Mouse (Mus musculus): ENCODE data around the gene Numb. TPM values are rescaled to one million over a fixed set of nuclear protein-coding genes. Genes with fewer than 3 reads are reported as not detected.

Numb gene
- polyA plus RNA-seq, 1 experiment from 2014 or later: 14.2 TPM

- H3K4me1 ChIP-seq (ENCODE audit: control insufficient read depth, insufficient read depth, low read length): no peaks in the 10 kb centered on the region
- no peaks in the 10 kb centered on the region for H3K36me3 ChIP-seq (ENCODE audit: control insufficient read depth, insufficient read depth, low read length)
- WGBS: 98% methylated on average over 1 of the region's 1 CpGs
- H3K27me3 ChIP-seq (ENCODE audit: control insufficient read depth, insufficient read depth, low read depth, low read length): no peaks in the 10 kb centered on the region
- no peak overlapping the region for H3K9ac ChIP-seq (ENCODE audit: low read depth, low read length)
- H3K27ac ChIP-seq (ENCODE audit: low read length): no peak overlapping the region
- H3K4me3 ChIP-seq (ENCODE audit: low read depth, low read length): no peak overlapping the region
- no peak for ATAC-seq
- H3K9me3 ChIP-seq (replicated peaks; ENCODE audit: control insufficient read depth, low read length, poor library complexity, severe bottlenecking): no peaks in the 10 kb centered on the region
- H3K4me2 ChIP-seq (ENCODE audit: low read length): no peak overlapping the region
These were observed 73.0 kb downstream of the Numb start for GRCm38 (mm10) chr12:83848595-83849231.

- Histone ChIP-seq H3K4me2 (ENCODE audit: low read length) (no peak overlapping the region), H3K4me3 (ENCODE audit: low read depth, low read length) (no peak overlapping the region), H3K4me1 (ENCODE audit: control insufficient read depth, insufficient read depth, low read length) (no peaks in the 10 kb centered on the region), H3K9me3 (replicated peaks; ENCODE audit: control insufficient read depth, low read length, poor library complexity, severe bottlenecking) (no peaks in the 10 kb centered on the region), H3K27ac (ENCODE audit: low read length) (no peak overlapping the region), H3K36me3 (ENCODE audit: control insufficient read depth, insufficient read depth, low read length) (no peaks in the 10 kb centered on the region), H3K9ac (ENCODE audit: low read depth, low read length) (no peak overlapping the region), H3K27me3 (ENCODE audit: control insufficient read depth, insufficient read depth, low read depth, low read length) (no peaks in the 10 kb centered on the region)
- WGBS: 95% methylated on average over 2 of the region's 2 CpGs
- no peak for ATAC-seq
These were observed 73.9 kb downstream of the Numb start for GRCm38 (mm10) chr12:83847877-83848276.

GRCm38 (mm10) chr12:83842678-83843440, 78.9 kb downstream of the Numb start:
- no peak for ATAC-seq
- 95% methylated on average over 3 of the region's 3 CpGs for WGBS
- no peak overlapping the region for H3K4me2 ChIP-seq (ENCODE audit: low read length)
- no peaks in the 10 kb centered on the region for H3K4me1 ChIP-seq (ENCODE audit: control insufficient read depth, insufficient read depth, low read length)
- H3K36me3 ChIP-seq (ENCODE audit: control insufficient read depth, insufficient read depth, low read length): no peaks in the 10 kb centered on the region; the same call in 1 of the 2 replicates
- no peaks in the 10 kb centered on the region for H3K9me3 ChIP-seq (replicated peaks; ENCODE audit: control insufficient read depth, low read length, poor library complexity, severe bottlenecking)
- no peaks in the 10 kb centered on the region for H3K27me3 ChIP-seq (ENCODE audit: control insufficient read depth, insufficient read depth, low read depth, low read length)
- H3K4me3 ChIP-seq (ENCODE audit: low read depth, low read length): no peak overlapping the region
- H3K27ac ChIP-seq (ENCODE audit: low read length): no peak overlapping the region
- no peak overlapping the region for H3K9ac ChIP-seq (ENCODE audit: low read depth, low read length)

GRCm38 (mm10) chr12:83841409-83842190, 80.1 kb downstream of the Numb start:
- Histone ChIP-seq H3K27me3 (ENCODE audit: control insufficient read depth, insufficient read depth, low read depth, low read length) (no peaks in the 10 kb centered on the region), H3K9ac (ENCODE audit: low read depth, low read length) (no peak overlapping the region), H3K27ac (ENCODE audit: low read length) (no peak overlapping the region), H3K36me3 (ENCODE audit: control insufficient read depth, insufficient read depth, low read length) (peaks cover 2% of the 10 kb centered on the region), H3K4me2 (ENCODE audit: low read length) (no peak overlapping the region), H3K9me3 (replicated peaks; ENCODE audit: control insufficient read depth, low read length, poor library complexity, severe bottlenecking) (no peaks in the 10 kb centered on the region), H3K4me1 (ENCODE audit: control insufficient read depth, insufficient read depth, low read length) (no peaks in the 10 kb centered on the region), H3K4me3 (ENCODE audit: low read depth, low read length) (no peak overlapping the region)
- 90% methylated on average over 10 of the region's 10 CpGs for WGBS
- ATAC-seq: no peak

- WGBS: 94% methylated on average over 3 of the region's 3 CpGs
These were observed 87.8 kb downstream of the Numb start for GRCm38 (mm10) chr12:83833979-83834378.

GRCm38 (mm10) chr12:83830424-83830823, 91.3 kb downstream of the Numb start:
- no peak overlapping the region for H3K9ac ChIP-seq (ENCODE audit: low read depth, low read length)

More at GRCm38 (mm10) chr12:83833979-83834378, 87.8 kb downstream of the Numb start:
- Histone ChIP-seq H3K9me3 (replicated peaks; ENCODE audit: control insufficient read depth, low read length, poor library complexity, severe bottlenecking) (no peaks in the 10 kb centered on the region), H3K4me2 (ENCODE audit: low read length) (no peak overlapping the region), H3K27me3 (ENCODE audit: control insufficient read depth, insufficient read depth, low read depth, low read length) (no peaks in the 10 kb centered on the region), H3K27ac (ENCODE audit: low read length) (no peak overlapping the region), H3K4me3 (ENCODE audit: low read depth, low read length) (no peak overlapping the region), H3K36me3 (ENCODE audit: control insufficient read depth, insufficient read depth, low read length) (peaks cover 2% of the 10 kb centered on the region), H3K9ac (ENCODE audit: low read depth, low read length) (no peak overlapping the region), H3K4me1 (ENCODE audit: control insufficient read depth, insufficient read depth, low read length) (no peaks in the 10 kb centered on the region)
- ATAC-seq: no peak

GRCm38 (mm10) chr12:83816616-83817015, 105.1 kb downstream of the Numb start:
- Histone ChIP-seq H3K4me1 (ENCODE audit: control insufficient read depth, insufficient read depth, low read length) (no peaks in the 10 kb centered on the region), H3K27ac (ENCODE audit: low read length) (no peak overlapping the region), H3K4me3 (ENCODE audit: low read depth, low read length) (no peak overlapping the region), H3K4me2 (ENCODE audit: low read length) (no peak overlapping the region), H3K9ac (ENCODE audit: low read depth, low read length) (no peak overlapping the region), H3K9me3 (replicated peaks; ENCODE audit: control insufficient read depth, low read length, poor library complexity, severe bottlenecking) (no peaks in the 10 kb centered on the region), H3K27me3 (ENCODE audit: control insufficient read depth, insufficient read depth, low read depth, low read length) (no peaks in the 10 kb centered on the region), H3K36me3 (ENCODE audit: control insufficient read depth, insufficient read depth, low read length) (no peaks in the 10 kb centered on the region)
- no peak for ATAC-seq
- 79% methylated on average over 1 of the region's 1 CpGs for WGBS

More at GRCm38 (mm10) chr12:83830424-83830823, 91.3 kb downstream of the Numb start:
- Histone ChIP-seq H3K27ac (ENCODE audit: low read length) (no peak overlapping the region), H3K36me3 (ENCODE audit: control insufficient read depth, insufficient read depth, low read length) (no peaks in the 10 kb centered on the region), H3K9me3 (replicated peaks; ENCODE audit: control insufficient read depth, low read length, poor library complexity, severe bottlenecking) (no peaks in the 10 kb centered on the region), H3K4me3 (ENCODE audit: low read depth, low read length) (no peak overlapping the region), H3K4me2 (ENCODE audit: low read length) (no peak overlapping the region), H3K4me1 (ENCODE audit: control insufficient read depth, insufficient read depth, low read length) (no peaks in the 10 kb centered on the region), H3K27me3 (ENCODE audit: control insufficient read depth, insufficient read depth, low read depth, low read length) (no peaks in the 10 kb centered on the region)
- 85% methylated on average over 3 of the region's 3 CpGs for WGBS
- ATAC-seq: no peak

GRCm38 (mm10) chr12:83811901-83812300, 109.8 kb downstream of the Numb start:
- H3K9me3 ChIP-seq (replicated peaks; ENCODE audit: control insufficient read depth, low read length, poor library complexity, severe bottlenecking): no peaks in the 10 kb centered on the region
- ATAC-seq: no peak
- no peak overlapping the region for H3K4me3 ChIP-seq (ENCODE audit: low read depth, low read length)
- no peaks in the 10 kb centered on the region for H3K4me1 ChIP-seq (ENCODE audit: control insufficient read depth, insufficient read depth, low read length)
- no peak overlapping the region for H3K4me2 ChIP-seq (ENCODE audit: low read length)
- no peak overlapping the region for H3K27ac ChIP-seq (ENCODE audit: low read length)
- peaks cover 6% of the 10 kb centered on the region; the same call in 1 of the 2 replicates for H3K36me3 ChIP-seq (ENCODE audit: control insufficient read depth, insufficient read depth, low read length)
- H3K9ac ChIP-seq (ENCODE audit: low read depth, low read length): no peak overlapping the region
- 94% methylated on average over 3 of the region's 3 CpGs for WGBS
- H3K27me3 ChIP-seq (ENCODE audit: control insufficient read depth, insufficient read depth, low read depth, low read length): no peaks in the 10 kb centered on the region

All from midbrain, embryonic 16.5 days (tissue).